Mouse (Mus musculus): ENCODE data around the gene Riok1.

Riok1 gene

GRCm38 (mm10) chr13:38036343-38037043, at the start of gene Riok1:
TSS of gene Riok1 (plus strand) at chr13:38036995.
- DNase-seq (ENCODE audit: low spot score) = peak; percentile 4

GRCm38 (mm10) chr13:37989701-37990100, 47.1 kb upstream of the Riok1 start:
- DNase-seq (ENCODE audit: low spot score) = no peak

GRCm38 (mm10) chr13:37992638-37993371, 44.0 kb upstream of the Riok1 start:
- peak; percentile 13 for DNase-seq (ENCODE audit: low spot score)

GRCm38 (mm10) chr13:37993376-37993703, 43.5 kb upstream of the Riok1 start:
- DNase-seq (ENCODE audit: low spot score) = peak; percentile 10

GRCm38 (mm10) chr13:37993704-37994404, 42.9 kb upstream of the Riok1 start, which contains the start of gene Ssr1:
TSS of gene Ssr1 (minus strand) at chr13:37994217.
- peak; percentile 95 for DNase-seq (ENCODE audit: low spot score)

- no peak for DNase-seq (ENCODE audit: low spot score)
Observed at GRCm38 (mm10) chr13:37994405-37994749, 42.4 kb upstream of the Riok1 start.

GRCm38 (mm10) chr13:37999713-38000112, 37.1 kb upstream of the Riok1 start:
- DNase-seq (ENCODE audit: low spot score) = no peak

- DNase-seq (ENCODE audit: low spot score) = no peak
Observed at GRCm38 (mm10) chr13:38002461-38002860, 34.3 kb upstream of the Riok1 start.

GRCm38 (mm10) chr13:38007972-38008371, 28.8 kb upstream of the Riok1 start:
- no peak for DNase-seq (ENCODE audit: low spot score)

- DNase-seq (ENCODE audit: low spot score) = no peak
Observed at GRCm38 (mm10) chr13:38009721-38010408, 26.9 kb upstream of the Riok1 start.

- DNase-seq (ENCODE audit: low spot score) = no peak
Observed at GRCm38 (mm10) chr13:38010444-38010910, 26.3 kb upstream of the Riok1 start.

GRCm38 (mm10) chr13:38012436-38012835, 24.4 kb upstream of the Riok1 start:
- DNase-seq (ENCODE audit: low spot score) = no peak

GRCm38 (mm10) chr13:38015591-38015990, 21.2 kb upstream of the Riok1 start:
- no peak for DNase-seq (ENCODE audit: low spot score)

- DNase-seq (ENCODE audit: low spot score) = no peak
Observed at GRCm38 (mm10) chr13:38018791-38019190, 18.0 kb upstream of the Riok1 start.

GRCm38 (mm10) chr13:38025874-38026273, 10.9 kb upstream of the Riok1 start:
- peak; percentile 27 for DNase-seq (ENCODE audit: low spot score)

- DNase-seq (ENCODE audit: low spot score) = no peak
Observed at GRCm38 (mm10) chr13:38027618-38028248, 9.1 kb upstream of the Riok1 start.

- DNase-seq (ENCODE audit: low spot score) = no peak
Observed at GRCm38 (mm10) chr13:38028407-38028806, 8.4 kb upstream of the Riok1 start.

- DNase-seq (ENCODE audit: low spot score) = peak; percentile 98
Observed at GRCm38 (mm10) chr13:38037044-38037687, 371 bp downstream of the Riok1 start, which contains the start of gene Cage1. TSS of gene Cage1 (minus strand) at chr13:38037069.

- DNase-seq (ENCODE audit: low spot score) = no peak
Observed at GRCm38 (mm10) chr13:38037811-38038210, 1.0 kb downstream of the Riok1 start.

GRCm38 (mm10) chr13:38049888-38050287, 13.1 kb downstream of the Riok1 start:
- no peak for DNase-seq (ENCODE audit: low spot score)

GRCm38 (mm10) chr13:38062678-38063077, 25.9 kb downstream of the Riok1 start:
- no peak for DNase-seq (ENCODE audit: low spot score)

Data from retina, embryonic 14.5 days (tissue).